Mouse (Mus musculus) E14TG2a.4 (cell line): ENCODE data around the gene Rgs9.

Experiments
- H3K27me3 ChIP-seq: 2 replicates; pipeline ENCODE4 v1.6.1; 2014; ENCODE audit warnings: low read length, control low read depth; ENCODE audit not compliant: insufficient read depth
- H3K36me3 ChIP-seq: 2 replicates; pipeline ENCODE4 v1.6.1; 2014; ENCODE audit warnings: low read length, control low read depth; ENCODE audit not compliant: insufficient read depth
- H3K4me1 ChIP-seq: replicated peaks from 2 replicates; pipeline ENCODE4 v1.6.1; 2014; ENCODE audit warnings: low read depth, low read length, control low read depth
- H3K4me3 ChIP-seq: replicated peaks from 2 replicates; pipeline ENCODE4 v1.5.1; 2014; ENCODE audit warnings: mild to moderate bottlenecking, low read length
- H3K9me3 ChIP-seq: 2 replicates; pipeline ENCODE4 v1.6.1; 2014; ENCODE audit warnings: low read length, control low read depth
- CTCF ChIP-seq: conservative IDR thresholded peaks from 2 replicates; pipeline ENCODE4 v1.5.1; 2014; ENCODE audit warnings: low read length
- NANOG ChIP-seq: IDR thresholded peaks from 2 replicates; pipeline ENCODE4 v1.6.1; 2014; ENCODE audit warnings: borderline replicate concordance, low read length, mixed read lengths
- POU5F1 ChIP-seq: IDR thresholded peaks from 2 replicates; pipeline ENCODE4 v1.6.1; 2014; ENCODE audit warnings: low read length, borderline replicate concordance

The Rgs9 gene

DNA sequence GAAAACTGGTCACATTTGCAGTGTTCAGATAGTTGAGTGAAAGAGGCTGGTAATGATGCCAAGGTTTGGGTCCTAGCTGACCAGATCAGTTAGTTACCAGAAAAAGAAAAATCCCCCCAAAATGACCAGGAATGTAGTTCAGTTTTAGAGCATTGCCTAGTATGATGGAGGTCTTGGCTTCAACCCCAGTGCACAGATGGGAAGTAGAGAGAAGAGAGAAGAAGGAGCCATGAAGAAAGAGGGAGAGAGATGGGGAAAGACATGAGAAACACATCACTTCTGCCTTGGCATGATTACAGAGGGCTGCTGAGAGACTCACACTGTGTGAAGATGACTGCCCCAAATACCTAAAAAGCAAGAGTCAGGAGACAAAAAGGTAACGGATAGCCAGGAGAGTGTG lies 13.1 kb downstream of the Rgs9 start:
- TF ChIP-seq CTCF (no peak), POU5F1 (no peak), NANOG (no peak)
- Histone ChIP-seq H3K4me3 (no peak overlapping the region), H3K36me3 (no peaks in the 10 kb centered on the region), H3K9me3 (no peaks in the 10 kb centered on the region), H3K27me3 (no peaks in the 10 kb centered on the region), H3K4me1 (peaks cover 2% of the 10 kb centered on the region; the same call in 1 of the 2 replicates)

GRCm38 (mm10) chr11:109278186-109278585 lies 19.7 kb downstream of the Rgs9 start:
- H3K27me3 ChIP-seq = no peaks in the 10 kb centered on the region
- no peaks in the 10 kb centered on the region for H3K4me1 ChIP-seq
- TF ChIP-seq CTCF = no peak
- no peak for TF ChIP-seq NANOG
- no peaks in the 10 kb centered on the region; the same call in 1 of the 2 replicates for H3K36me3 ChIP-seq
- H3K9me3 ChIP-seq = no peaks in the 10 kb centered on the region
- no peak overlapping the region for H3K4me3 ChIP-seq

DNA sequence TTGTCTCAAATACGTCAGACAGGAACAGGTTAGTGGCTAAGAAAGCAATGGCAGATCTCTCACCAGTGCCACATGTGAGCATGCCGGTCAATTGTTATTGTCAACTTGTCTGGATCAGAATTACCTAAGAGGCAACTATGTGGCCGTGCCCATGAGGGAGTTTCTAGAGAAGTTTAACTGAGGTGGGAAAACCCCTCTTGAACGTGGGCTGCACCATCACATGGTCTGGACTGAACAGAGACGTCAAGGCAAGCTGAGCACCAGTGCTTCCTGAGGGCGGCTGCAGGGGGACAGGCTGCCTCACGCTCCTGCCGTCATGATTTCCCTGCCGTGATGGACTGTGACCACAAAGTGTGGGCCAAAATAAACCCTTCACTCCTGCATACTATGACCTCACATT lies 26.5 kb downstream of the Rgs9 start:
- Histone ChIP-seq H3K4me3 (no peak overlapping the region), H3K4me1 (no peaks in the 10 kb centered on the region), H3K36me3 (peaks cover 4% of the 10 kb centered on the region; the same call in 1 of the 2 replicates), H3K27me3 (no peaks in the 10 kb centered on the region), H3K9me3 (no peaks in the 10 kb centered on the region)
- TF ChIP-seq POU5F1 = no peak
- TF ChIP-seq NANOG = no peak
- TF ChIP-seq CTCF = no peak

DNA sequence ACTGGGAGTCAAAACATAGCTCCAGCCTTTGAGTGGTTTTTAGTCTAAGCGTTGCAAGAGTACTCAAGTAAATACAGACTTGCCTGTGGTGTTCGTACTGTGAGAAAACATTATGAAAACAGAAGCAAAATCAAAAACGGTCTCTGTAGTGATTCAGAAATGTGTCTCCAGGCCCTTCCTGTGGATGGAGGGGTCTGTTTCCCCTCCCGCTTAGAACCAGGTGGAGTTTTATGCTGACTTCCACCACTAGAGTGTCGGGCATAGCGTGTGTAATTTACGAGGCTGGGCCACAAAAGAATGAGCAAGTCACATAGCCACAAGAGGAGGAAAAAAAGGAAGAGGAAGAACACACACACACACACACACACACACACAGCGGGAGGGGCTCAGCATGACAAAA lies 27.6 kb downstream of the Rgs9 start:
- no peaks in the 10 kb centered on the region for H3K27me3 ChIP-seq
- no peak overlapping the region for H3K4me3 ChIP-seq
- peaks cover 4% of the 10 kb centered on the region; the same call in 1 of the 2 replicates for H3K36me3 ChIP-seq
- TF ChIP-seq POU5F1 (no peak), CTCF (no peak), NANOG (no peak)
- H3K4me1 ChIP-seq = no peaks in the 10 kb centered on the region
- H3K9me3 ChIP-seq = no peaks in the 10 kb centered on the region

- no peak for TF ChIP-seq NANOG
- TF ChIP-seq POU5F1 = no peak
- TF ChIP-seq CTCF = no peak
- H3K9me3 ChIP-seq = no peaks in the 10 kb centered on the region
- H3K4me3 ChIP-seq = no peak overlapping the region
- no peaks in the 10 kb centered on the region for H3K27me3 ChIP-seq
- H3K4me1 ChIP-seq = no peaks in the 10 kb centered on the region
- peaks cover 4% of the 10 kb centered on the region; the same call in 1 of the 2 replicates for H3K36me3 ChIP-seq
Measured at GRCm38 (mm10) chr11:109269662-109270341, 28.1 kb downstream of the Rgs9 start.

DNA sequence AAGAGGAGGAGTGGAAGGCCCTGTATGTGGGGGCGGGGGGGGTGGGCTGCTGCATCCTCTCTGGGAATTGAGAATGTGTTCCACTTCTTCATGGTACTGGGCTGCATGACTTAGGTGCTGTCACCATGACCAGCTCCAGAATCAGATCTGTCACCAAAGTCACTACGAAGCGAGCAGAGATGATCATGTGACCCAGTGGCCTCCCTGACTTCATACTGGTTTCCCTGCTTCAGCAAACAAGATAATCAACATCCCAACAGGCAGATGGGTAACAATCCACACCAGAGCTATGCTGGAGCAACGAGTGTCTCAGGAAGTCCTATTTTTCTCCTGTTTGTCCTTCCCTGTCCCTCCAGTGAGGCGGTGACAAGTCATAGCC lies 28.7 kb downstream of the Rgs9 start:
- H3K4me1 ChIP-seq = no peaks in the 10 kb centered on the region

DNA sequence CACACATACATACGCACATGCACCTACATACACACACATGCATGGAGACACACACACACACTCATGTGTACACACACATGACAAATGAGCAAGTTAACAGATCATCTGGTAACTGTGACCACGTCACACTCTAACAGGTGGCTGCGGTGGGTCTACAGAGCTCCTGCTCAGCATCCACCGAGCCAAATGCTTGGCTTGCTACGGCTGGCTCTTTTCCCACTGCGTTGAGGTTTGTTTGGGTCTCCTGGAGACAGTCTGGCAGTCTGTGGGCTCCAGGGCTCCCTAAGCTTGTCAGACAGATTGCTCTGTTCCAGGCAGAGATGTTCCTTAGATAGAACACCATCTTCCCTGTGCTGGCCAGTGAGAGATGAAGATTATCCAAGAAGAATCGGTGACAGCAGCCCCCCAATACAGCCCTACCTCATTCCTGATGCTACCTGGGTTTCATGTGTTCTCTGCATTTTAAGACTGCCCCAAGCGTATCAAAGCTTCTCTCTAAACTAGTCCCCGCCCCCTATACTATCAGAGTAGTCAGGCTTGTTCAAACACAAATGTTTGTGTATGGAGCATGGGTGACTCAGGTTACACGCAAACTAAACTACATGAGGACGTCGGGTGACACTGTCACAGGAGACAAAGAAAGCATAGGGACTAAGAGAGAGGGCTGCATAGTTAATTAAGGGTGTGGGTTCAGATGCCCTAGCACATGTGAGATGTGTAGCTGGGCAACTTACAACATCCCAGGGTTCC lies 31.6 kb downstream of the Rgs9 start:
- H3K9me3 ChIP-seq = no peaks in the 10 kb centered on the region
- peaks cover 4% of the 10 kb centered on the region; the same call in 1 of the 2 replicates for H3K36me3 ChIP-seq
- no peak overlapping the region for H3K4me3 ChIP-seq
- TF ChIP-seq CTCF = no peak
- TF ChIP-seq POU5F1 = no peak
- no peak for TF ChIP-seq NANOG
- H3K4me1 ChIP-seq = no peaks in the 10 kb centered on the region
- H3K27me3 ChIP-seq = no peaks in the 10 kb centered on the region

More for the DNA sequence above, 28.7 kb downstream of the Rgs9 start:
- Histone ChIP-seq H3K27me3 (no peaks in the 10 kb centered on the region), H3K4me3 (no peak overlapping the region), H3K9me3 (no peaks in the 10 kb centered on the region), H3K36me3 (peaks cover 4% of the 10 kb centered on the region; the same call in 1 of the 2 replicates)
- no peak for TF ChIP-seq NANOG
- no peak for TF ChIP-seq CTCF

GRCm38 (mm10) chr11:109264159-109264768 lies 33.7 kb downstream of the Rgs9 start:
- Histone ChIP-seq H3K9me3 (no peaks in the 10 kb centered on the region), H3K27me3 (no peaks in the 10 kb centered on the region), H3K36me3 (peaks cover 4% of the 10 kb centered on the region; the same call in 1 of the 2 replicates), H3K4me1 (no peaks in the 10 kb centered on the region), H3K4me3 (no peak overlapping the region)
- TF ChIP-seq NANOG = no peak
- no peak for TF ChIP-seq POU5F1
- TF ChIP-seq CTCF = no peak
